Mouse (Mus musculus): ENCODE measurements around the gene Igdcc4.

Igdcc4 gene

DNA sequence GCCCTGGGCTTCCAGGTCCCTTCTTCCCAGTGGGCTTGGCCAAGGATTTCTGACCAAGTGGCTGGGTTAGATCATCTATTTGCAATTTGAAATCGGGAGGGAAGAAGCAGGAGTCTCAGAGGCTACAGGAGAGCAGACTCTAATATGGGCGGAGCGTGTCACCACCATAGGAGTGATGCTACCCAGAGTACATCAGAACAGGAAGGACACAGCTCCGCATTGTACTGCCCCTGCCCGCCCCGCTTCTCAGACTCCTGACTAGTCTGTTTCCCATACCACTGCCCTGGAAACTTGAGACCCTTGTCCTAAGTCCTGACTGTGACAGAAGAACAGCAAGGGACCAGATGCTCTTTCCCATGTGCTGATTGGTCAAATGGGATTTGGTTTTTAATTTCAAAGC lies 56.3 kb downstream of the Igdcc4 start:
- no peak for DNase-seq (ENCODE audit: low read depth, low spot score)

GRCm38 (mm10) chr9:65161188-65161587 lies 59.9 kb downstream of the Igdcc4 start:
- DNase-seq (ENCODE audit: low read depth, low spot score): no peak

DNA sequence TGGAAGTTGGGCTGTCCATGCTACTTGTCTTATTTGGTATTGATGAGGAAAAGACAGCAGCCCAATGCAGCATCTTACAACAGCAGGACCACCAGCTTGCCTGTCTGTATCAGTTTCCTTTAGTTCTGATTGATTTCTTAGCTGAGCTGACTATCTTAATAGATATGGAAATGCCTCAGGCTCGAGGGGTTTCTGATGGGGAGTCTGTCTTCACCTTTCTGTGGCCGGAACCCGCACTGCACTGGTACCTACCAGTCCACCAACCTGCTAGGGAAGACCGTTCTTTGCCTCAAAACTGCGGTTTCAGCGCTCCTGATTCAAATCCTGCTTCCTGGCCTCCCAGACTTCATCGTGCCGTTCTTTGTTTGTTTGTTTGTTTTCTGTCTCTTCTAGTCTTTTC lies 60.6 kb downstream of the Igdcc4 start:
- DNase-seq (ENCODE audit: low read depth, low spot score): no peak

GRCm38 (mm10) chr9:65162711-65163639 lies 61.7 kb downstream of the Igdcc4 start:
- DNase-seq (ENCODE audit: low read depth, low spot score): no peak

DNA sequence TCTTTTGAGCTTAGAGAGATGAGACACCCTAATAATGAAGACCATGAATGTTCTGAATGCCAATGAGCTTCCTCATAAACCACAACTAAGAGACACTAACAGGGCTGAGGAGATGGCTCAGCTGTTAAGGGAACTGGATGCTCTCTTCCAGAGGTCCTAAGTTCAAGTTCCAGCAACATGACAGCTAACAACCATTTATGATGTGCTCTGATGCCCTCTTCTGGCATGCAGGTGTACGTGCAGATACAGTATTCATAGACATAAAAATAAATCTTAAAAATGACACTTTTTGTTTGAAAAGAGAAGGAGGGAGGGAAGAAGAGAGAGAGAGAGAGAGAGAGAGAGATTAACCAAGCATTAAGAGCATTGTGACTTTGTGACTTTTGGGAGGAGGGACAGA lies 63.6 kb downstream of the Igdcc4 start:
- DNase-seq (ENCODE audit: low read depth, low spot score): no peak

DNA sequence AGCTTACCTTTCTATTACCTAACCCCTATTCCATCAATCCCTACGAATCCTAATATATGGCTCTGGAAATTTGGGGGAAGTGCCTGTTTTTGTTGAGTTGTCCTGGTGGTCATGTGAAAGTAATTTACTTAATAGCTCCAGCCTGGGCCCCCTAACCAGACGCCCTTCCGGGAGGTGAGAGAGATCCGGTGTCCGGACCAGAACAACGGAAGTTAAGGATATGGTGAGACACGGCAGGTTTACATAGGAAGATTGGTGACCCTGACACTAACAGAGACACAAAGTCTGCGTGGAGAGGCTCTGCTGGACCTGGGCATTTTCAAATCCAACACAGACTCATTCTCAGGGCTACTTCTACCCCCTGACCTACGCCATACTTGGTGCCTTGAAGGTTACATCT lies 65.1 kb downstream of the Igdcc4 start:
- DNase-seq (ENCODE audit: low read depth, low spot score): no peak

- no peak for DNase-seq (ENCODE audit: low read depth, low spot score)
Observed at GRCm38 (mm10) chr9:65168534-65168933, 67.2 kb downstream of the Igdcc4 start.

GRCm38 (mm10) chr9:65168952-65169351 lies 67.7 kb downstream of the Igdcc4 start:
- no peak for DNase-seq (ENCODE audit: low read depth, low spot score)

DNA sequence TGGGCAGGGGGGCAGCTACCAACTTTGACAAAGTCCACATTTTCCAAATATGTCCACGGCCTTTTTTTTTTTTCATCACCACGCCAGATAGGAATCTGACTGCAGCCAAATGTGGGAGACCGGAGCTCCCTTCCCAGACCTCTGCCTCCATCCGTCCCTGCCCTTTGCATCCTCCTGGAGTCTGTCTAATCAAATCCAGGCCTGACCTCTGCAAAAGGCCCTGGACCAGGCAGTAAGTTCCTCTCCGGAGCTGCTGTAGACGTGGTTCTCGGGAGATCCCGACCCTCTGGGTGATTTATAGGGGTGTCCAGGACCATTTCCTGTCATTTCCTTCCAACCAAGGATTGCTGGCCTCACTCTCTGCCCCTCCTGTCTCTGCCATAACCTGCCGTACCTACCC lies 71.4 kb downstream of the Igdcc4 start:
- no peak for DNase-seq (ENCODE audit: low read depth, low spot score)

- no peak for DNase-seq (ENCODE audit: low read depth, low spot score)
Observed at GRCm38 (mm10) chr9:65175234-65175938, 74.1 kb downstream of the Igdcc4 start.

GRCm38 (mm10) chr9:65175939-65176871 lies 74.9 kb downstream of the Igdcc4 start:
- DNase-seq (ENCODE audit: low read depth, low spot score): no peak

DNA sequence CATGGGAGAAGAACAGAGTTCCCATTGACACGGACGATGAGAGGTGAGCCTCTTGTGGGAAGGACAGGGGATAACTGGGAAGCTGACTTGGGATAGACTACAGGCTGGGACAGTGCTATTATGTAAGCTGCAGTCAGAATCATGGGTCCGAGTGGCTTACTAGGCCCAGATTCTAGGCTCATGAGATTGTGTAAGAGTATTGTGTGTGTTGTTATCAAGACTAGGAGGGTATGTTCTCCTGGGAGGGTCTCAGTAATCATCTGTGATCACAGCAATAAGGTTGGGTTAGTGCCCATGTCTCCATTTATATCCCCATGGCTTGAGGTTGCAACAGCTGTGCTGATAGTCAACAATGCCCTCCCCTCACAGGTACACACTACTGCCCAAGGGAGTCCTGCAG lies 76.2 kb downstream of the Igdcc4 start:
- no peak for DNase-seq (ENCODE audit: low read depth, low spot score)

DNA sequence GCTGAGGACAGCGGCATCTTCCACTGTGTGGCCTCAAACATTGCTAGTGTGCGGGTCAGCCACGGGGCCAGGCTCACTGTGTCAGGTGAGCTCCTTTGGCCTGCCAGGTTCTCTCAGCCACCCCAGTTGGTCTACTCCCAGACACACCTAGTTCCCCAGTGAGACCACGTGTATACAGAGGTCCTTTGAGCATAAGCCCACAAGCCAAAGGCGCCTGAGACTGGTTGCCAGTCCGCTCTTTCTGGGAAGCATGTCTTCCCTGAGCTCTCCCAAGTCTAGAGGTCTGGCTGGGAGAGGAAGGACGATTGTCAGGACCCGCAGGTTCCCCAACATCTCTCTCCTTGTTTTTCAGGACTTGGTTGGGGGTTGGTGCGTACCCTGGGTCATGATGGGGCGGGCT lies 76.6 kb downstream of the Igdcc4 start:
- DNase-seq (ENCODE audit: low read depth, low spot score): no peak

- no peak for DNase-seq (ENCODE audit: low read depth, low spot score)
Observed at GRCm38 (mm10) chr9:65178336-65179213, 77.3 kb downstream of the Igdcc4 start.

DNA sequence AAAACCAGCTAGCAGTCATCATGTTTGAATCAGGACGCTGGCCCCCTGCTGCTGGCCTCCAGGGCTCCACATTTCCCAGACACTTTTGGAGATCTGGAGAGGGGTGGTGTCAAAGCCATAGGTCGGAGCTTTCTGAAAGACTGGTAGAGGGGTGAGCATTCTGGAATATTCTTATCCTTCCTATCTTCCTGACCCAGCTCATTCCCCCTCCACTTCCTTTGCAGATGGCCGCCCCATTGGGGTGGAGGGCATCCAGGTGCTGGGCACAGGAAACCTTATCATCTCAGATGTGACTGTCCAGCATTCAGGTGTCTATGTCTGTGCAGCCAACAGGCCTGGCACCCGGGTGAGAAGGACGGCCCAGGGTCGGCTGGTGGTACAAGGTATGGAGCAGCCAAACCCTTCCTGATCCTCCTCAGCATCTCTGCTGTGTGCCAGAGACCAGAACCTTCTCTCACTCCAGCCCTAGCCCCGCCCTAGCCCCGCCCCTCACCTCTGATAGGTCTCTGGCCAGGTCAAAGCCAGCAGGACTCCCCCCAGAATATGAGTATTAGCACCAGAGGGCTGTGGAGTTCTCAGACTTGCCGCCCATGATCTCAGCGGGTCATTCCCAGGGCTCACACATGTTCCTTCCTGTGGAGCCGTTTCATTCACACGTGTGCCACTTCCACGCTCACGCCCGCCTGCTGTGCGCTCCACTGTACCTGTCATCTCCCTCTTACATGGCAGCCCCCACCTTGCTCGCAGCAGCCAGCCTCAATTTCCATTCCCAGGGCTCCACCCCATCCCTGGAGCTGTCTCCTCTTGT lies 78.7 kb downstream of the Igdcc4 start:
- no peak for DNase-seq (ENCODE audit: low read depth, low spot score)
